Mouse (Mus musculus) kidney, embryonic 15.5 days (tissue): ENCODE data around the gene Hey2. TPM values are rescaled to one million over a fixed set of nuclear protein-coding genes. Genes with fewer than 3 reads are reported as not detected.

Experiments used
- ATAC-seq: fragments of 200-750 bp; cut with Nextera tagmentation; replicated peaks from 2 replicates; pipeline ENCODE4 v1.8.0; 2017; ENCODE audit warnings: moderate TSS enrichment; ENCODE audit not compliant: low FRiP score
- H3K27ac ChIP-seq: fragments of 300-500 bp; sonication (generic); 2 replicates; pipeline ENCODE4 v1.5.1; 2015; ENCODE audit warnings: mild to moderate bottlenecking, inconsistent platforms
- H3K27me3 ChIP-seq: fragments of 300-500 bp; sonication (generic); 2 replicates; pipeline ENCODE4 v1.6.1; 2015; ENCODE audit warnings: inconsistent platforms
- H3K36me3 ChIP-seq: fragments of 300-500 bp; sonication (generic); 2 replicates; pipeline ENCODE4 v1.6.1; 2015; ENCODE audit warnings: inconsistent platforms
- H3K4me1 ChIP-seq: fragments of 300-500 bp; sonication (generic); 2 replicates; pipeline ENCODE4 v1.6.1; 2015; ENCODE audit warnings: inconsistent platforms
- H3K4me2 ChIP-seq: fragments of 300-500 bp; sonication (generic); 2 replicates; pipeline ENCODE4 v1.6.1; 2015; ENCODE audit warnings: moderate library complexity, mild to moderate bottlenecking, inconsistent platforms
- H3K4me3 ChIP-seq: fragments of 300-500 bp; sonication (generic); replicated peaks from 2 replicates; pipeline ENCODE4 v1.5.1; 2015; ENCODE audit warnings: mild to moderate bottlenecking, inconsistent platforms
- H3K9ac ChIP-seq: fragments of 300-500 bp; sonication (generic); 2 replicates; pipeline ENCODE4 v1.6.1; 2015; ENCODE audit warnings: mild to moderate bottlenecking, inconsistent platforms
- H3K9me3 ChIP-seq: fragments of 300-500 bp; sonication (generic); replicated peaks from 2 replicates; pipeline ENCODE4 v1.6.1; 2016; ENCODE audit warnings: inconsistent platforms
- WGBS: fragments of 180-500 bp; shearing (Covaris S2); methylation state at CpG from one replicate; pipeline ENCODE4 v1.1.7; 2015; ENCODE audit warnings: mixed read lengths; 5-methylcytosine and 5-hydroxymethylcytosine counted together
- polyA plus RNA-seq: library from polyadenylated mRNA; unstranded; fragments of >200 nt; fragmentation: Nextera tagmentation; extraction: Ambion mirVana; gene quantifications from 2 replicates; pipeline ENCODE4 v1.2.1, GENCODE M21; 2015

Hey2 gene
- polyA plus RNA-seq, 1 experiment from 2014 or later = 5.3 TPM

- peak; percentile 65 for ATAC-seq
- H3K9ac ChIP-seq = no peak overlapping the region
- WGBS = 41% methylated on average over 9 of the region's 9 CpGs
Observed at GRCm38 (mm10) chr10:30810247-30810966, 32.2 kb downstream of the Hey2 start.

GRCm38 (mm10) chr10:30803587-30804253 lies 38.9 kb downstream of the Hey2 start:
- H3K9ac ChIP-seq = peak overlapping the region; percentile 74
- H3K4me3 ChIP-seq = peak overlapping the region; percentile 76
- no peaks in the 10 kb centered on the region for H3K36me3 ChIP-seq
- 20% methylated on average over 7 of the region's 7 CpGs for WGBS
- H3K27me3 ChIP-seq = no peaks in the 10 kb centered on the region
- H3K4me2 ChIP-seq = peak overlapping the region; percentile 69
- H3K9me3 ChIP-seq = no peaks in the 10 kb centered on the region
- H3K27ac ChIP-seq = peak overlapping the region; percentile 97
- peaks cover 14% of the 10 kb centered on the region for H3K4me1 ChIP-seq
- no peak; the same call in none of the 2 replicates for ATAC-seq

More at GRCm38 (mm10) chr10:30810247-30810966, 32.2 kb downstream of the Hey2 start:
- no peaks in the 10 kb centered on the region for H3K36me3 ChIP-seq
- H3K4me2 ChIP-seq = peak overlapping the region; percentile 55
- no peaks in the 10 kb centered on the region for H3K27me3 ChIP-seq
- H3K4me3 ChIP-seq = peak overlapping the region; percentile 49
- H3K9me3 ChIP-seq = no peaks in the 10 kb centered on the region
- peaks cover 4% of the 10 kb centered on the region; the same call in 1 of the 2 replicates for H3K4me1 ChIP-seq
- no peak overlapping the region for H3K27ac ChIP-seq

- H3K9me3 ChIP-seq = no peaks in the 10 kb centered on the region
- whole genome bisulfite sequencing = under 1% methylated on average over 67 of the region's 89 CpGs
- peak within 1 kb of the TSS; percentile 97 for H3K27ac ChIP-seq
- ATAC-seq = peak; percentile 95
- peak within 1 kb of the TSS; percentile 76 for H3K4me3 ChIP-seq
- H3K27me3 ChIP-seq = no peaks in the 10 kb centered on the region
- H3K9ac ChIP-seq = peak within 1 kb of the TSS; percentile 74
- peaks cover 14% of the 10 kb centered on the region for H3K4me1 ChIP-seq
- H3K36me3 ChIP-seq = no peaks in the 10 kb centered on the region
- H3K4me2 ChIP-seq = peak within 1 kb of the TSS; percentile 69
Observed at GRCm38 (mm10) chr10:30802681-30803586, 39.7 kb downstream of the Hey2 start, which contains the start of gene Ncoa7. Ncoa7 (minus strand) TSS chr10:30803326.

GRCm38 (mm10) chr10:30802033-30802432 lies 40.6 kb downstream of the Hey2 start:
- H3K27ac ChIP-seq = peak overlapping the region; percentile 97; the same call in 1 of the 2 replicates
- H3K4me1 ChIP-seq = peaks cover 14% of the 10 kb centered on the region
- peak overlapping the region; percentile 74 for H3K9ac ChIP-seq
- WGBS = 7% methylated on average over 8 of the region's 8 CpGs
- H3K4me3 ChIP-seq = peak overlapping the region; percentile 76
- H3K9me3 ChIP-seq = no peaks in the 10 kb centered on the region
- peak overlapping the region; percentile 69 for H3K4me2 ChIP-seq
- no peak for ATAC-seq
- no peaks in the 10 kb centered on the region for H3K27me3 ChIP-seq
- H3K36me3 ChIP-seq = no peaks in the 10 kb centered on the region

GRCm38 (mm10) chr10:30799713-30800450 lies 42.7 kb downstream of the Hey2 start:
- no peaks in the 10 kb centered on the region for H3K27me3 ChIP-seq
- WGBS = 73% methylated on average over 2 of the region's 2 CpGs

GRCm38 (mm10) chr10:30796469-30797261 lies 45.9 kb downstream of the Hey2 start:
- peaks cover 18% of the 10 kb centered on the region for H3K36me3 ChIP-seq
- no peak overlapping the region for H3K9ac ChIP-seq
- no peaks in the 10 kb centered on the region for H3K27me3 ChIP-seq
- peaks cover 8% of the 10 kb centered on the region; the same call in 1 of the 2 replicates for H3K9me3 ChIP-seq
- H3K27ac ChIP-seq = no peak overlapping the region
- H3K4me3 ChIP-seq = no peak overlapping the region
- no peak overlapping the region for H3K4me2 ChIP-seq
- ATAC-seq = no peak
- peaks cover under 1% of the 10 kb centered on the region; the same call in 1 of the 2 replicates for H3K4me1 ChIP-seq
- 81% methylated on average over 5 of the region's 5 CpGs for WGBS

More at GRCm38 (mm10) chr10:30799713-30800450, 42.7 kb downstream of the Hey2 start:
- Histone ChIP-seq H3K9me3 (no peaks in the 10 kb centered on the region; the same call in 1 of the 2 replicates), H3K4me3 (no peak overlapping the region), H3K4me1 (peaks cover 14% of the 10 kb centered on the region), H3K4me2 (no peak overlapping the region), H3K36me3 (peaks cover 9% of the 10 kb centered on the region; the same call in 1 of the 2 replicates), H3K9ac (no peak overlapping the region), H3K27ac (no peak overlapping the region)
- no peak for ATAC-seq

GRCm38 (mm10) chr10:30791016-30791415 lies 51.6 kb downstream of the Hey2 start:
- peaks cover 8% of the 10 kb centered on the region; the same call in 1 of the 2 replicates for H3K9me3 ChIP-seq
- WGBS = 86% methylated on average over 3 of the region's 3 CpGs
- no peak overlapping the region for H3K4me3 ChIP-seq
- no peak for ATAC-seq
- H3K4me1 ChIP-seq = no peaks in the 10 kb centered on the region
- no peak overlapping the region for H3K27ac ChIP-seq
- H3K27me3 ChIP-seq = no peaks in the 10 kb centered on the region
- H3K36me3 ChIP-seq = peaks cover 17% of the 10 kb centered on the region
- no peak overlapping the region for H3K4me2 ChIP-seq
- no peak overlapping the region for H3K9ac ChIP-seq

- WGBS = 89% methylated on average over 5 of the region's 5 CpGs
- no peak overlapping the region for H3K9ac ChIP-seq
- ATAC-seq = no peak
- no peaks in the 10 kb centered on the region for H3K4me1 ChIP-seq
- peaks cover 5% of the 10 kb centered on the region for H3K36me3 ChIP-seq
- no peak overlapping the region for H3K4me2 ChIP-seq
- no peaks in the 10 kb centered on the region for H3K27me3 ChIP-seq
- H3K9me3 ChIP-seq = peaks cover 5% of the 10 kb centered on the region; the same call in 1 of the 2 replicates
- no peak overlapping the region for H3K4me3 ChIP-seq
- no peak overlapping the region for H3K27ac ChIP-seq
Observed at GRCm38 (mm10) chr10:30789521-30789920, 53.1 kb downstream of the Hey2 start.

GRCm38 (mm10) chr10:30788340-30788721 lies 54.3 kb downstream of the Hey2 start:
- Histone ChIP-seq H3K9me3 (no peaks in the 10 kb centered on the region), H3K4me3 (no peak overlapping the region), H3K27ac (no peak overlapping the region), H3K36me3 (no peaks in the 10 kb centered on the region), H3K4me2 (no peak overlapping the region), H3K9ac (no peak overlapping the region), H3K27me3 (no peaks in the 10 kb centered on the region), H3K4me1 (no peaks in the 10 kb centered on the region)
- WGBS = 77% methylated on average over 1 of the region's 1 CpGs
- no peak for ATAC-seq

- Histone ChIP-seq H3K4me3 (no peak overlapping the region), H3K36me3 (no peaks in the 10 kb centered on the region), H3K9me3 (no peaks in the 10 kb centered on the region), H3K27ac (no peak overlapping the region), H3K4me2 (no peak overlapping the region), H3K4me1 (no peaks in the 10 kb centered on the region), H3K9ac (no peak overlapping the region), H3K27me3 (no peaks in the 10 kb centered on the region)
- ATAC-seq = no peak
- 86% methylated on average over 3 of the region's 3 CpGs for WGBS
Observed at GRCm38 (mm10) chr10:30787684-30788339, 54.8 kb downstream of the Hey2 start.
